Mouse (Mus musculus) yolk sac, embryonic 10.5 days (tissue): ENCODE data around the gene Samd7.

Source experiments
- DNase-seq: peaks from one replicate; pipeline ENCODE4 v3.0.0-alpha.2; 2017; ENCODE audit warnings: low spot score

Gene Samd7

GRCm38 (mm10) chr3:30764877-30765276 is 18.8 kb downstream of the Samd7 start:
- DNase-seq, result no peak

DNA sequence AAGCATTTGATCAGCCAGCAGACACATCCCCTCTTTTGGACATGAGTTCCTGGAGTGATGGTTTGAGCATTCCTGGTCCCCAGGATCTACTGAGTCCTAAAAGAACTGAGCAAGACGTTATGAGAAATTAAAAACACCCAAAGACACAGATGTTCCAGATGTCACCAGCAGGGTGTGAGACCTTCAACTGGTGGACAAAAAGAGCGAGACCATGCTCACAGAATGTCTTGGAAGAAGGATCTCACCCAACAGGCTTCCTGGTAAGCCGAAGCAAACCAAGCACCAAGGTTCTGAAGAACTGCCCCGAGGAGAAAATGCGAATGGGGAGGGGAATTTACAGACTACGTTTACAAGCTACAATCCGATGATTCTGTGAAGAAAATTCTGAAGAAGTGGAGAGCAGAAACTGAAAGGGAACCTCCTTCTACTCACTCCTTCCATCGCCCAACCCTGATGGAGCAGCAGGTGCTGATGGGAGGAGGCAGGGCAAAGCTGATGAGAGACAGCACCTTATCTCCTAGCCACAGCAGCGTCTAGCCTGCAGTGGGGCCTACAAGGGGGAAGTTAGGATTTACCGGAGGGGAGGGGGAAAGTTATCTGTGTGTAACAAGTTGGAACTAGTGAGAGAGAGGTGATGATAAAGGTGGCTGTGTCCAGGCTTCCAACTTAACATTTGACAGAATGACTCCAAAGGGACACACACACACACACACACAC is 19.4 kb downstream of the Samd7 start:
- DNase-seq, result peak; percentile 59

GRCm38 (mm10) chr3:30766177-30766576 is 20.1 kb downstream of the Samd7 start:
- DNase-seq, result peak; percentile 5

DNA sequence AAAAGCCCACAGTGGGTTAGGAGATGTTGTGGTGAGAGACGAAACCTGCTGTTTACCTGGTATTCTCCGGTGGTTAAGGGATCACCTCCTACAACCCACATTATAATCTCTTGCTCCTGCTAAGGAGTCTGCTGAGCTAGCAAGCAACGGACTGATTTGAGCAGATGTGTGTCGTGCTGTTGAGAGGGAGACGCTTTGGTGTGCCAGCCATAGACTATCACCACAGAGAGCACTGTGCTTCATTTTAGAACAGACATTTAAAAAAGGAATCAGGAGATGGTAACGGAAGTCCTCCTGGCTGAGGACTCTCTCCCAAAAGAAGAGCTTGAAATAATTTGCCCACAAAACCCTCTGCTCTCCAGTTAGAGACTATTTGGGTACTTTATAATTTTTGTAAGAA is 21.2 kb downstream of the Samd7 start:
- DNase-seq, result no peak

GRCm38 (mm10) chr3:30769755-30770515 is 23.8 kb downstream of the Samd7 start:
- DNase-seq, result no peak

- no peak for DNase-seq
Measured at GRCm38 (mm10) chr3:30771560-30771959, 25.5 kb downstream of the Samd7 start.

- no peak for DNase-seq
Measured at GRCm38 (mm10) chr3:30772631-30773030, 26.5 kb downstream of the Samd7 start.

GRCm38 (mm10) chr3:30774677-30775076 is 28.6 kb downstream of the Samd7 start:
- DNase-seq, result no peak

- no peak for DNase-seq
Measured at GRCm38 (mm10) chr3:30777984-30778383, 31.9 kb downstream of the Samd7 start.

DNA sequence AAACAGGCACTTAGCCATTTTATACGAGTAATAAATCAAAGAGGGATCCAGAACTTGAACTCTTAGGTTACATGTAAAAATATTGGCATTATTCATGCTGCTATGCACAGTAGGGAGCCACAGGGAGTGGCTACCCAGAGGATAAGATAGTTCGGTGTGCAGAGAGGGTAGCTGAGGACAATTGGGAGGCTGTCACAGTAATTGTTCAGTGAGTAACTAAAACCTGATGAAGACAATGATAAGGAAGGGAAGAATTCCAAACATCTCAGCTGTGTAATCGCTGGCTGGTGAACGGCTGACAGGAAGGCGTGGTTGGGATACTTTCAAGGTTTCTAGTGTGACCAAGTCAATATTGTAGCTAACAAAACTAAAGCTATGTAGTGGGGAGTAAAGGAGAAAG is 42.4 kb downstream of the Samd7 start:
- DNase-seq, result peak; percentile 57

- peak; percentile 92 for DNase-seq
Measured at GRCm38 (mm10) chr3:30792737-30793402, 46.8 kb downstream of the Samd7 start, which contains the start of gene Sec62. Gene Sec62, plus strand, starts transcription at chr3:30792875.

GRCm38 (mm10) chr3:30793403-30794221 is 47.5 kb downstream of the Samd7 start:
- DNase-seq, result peak; percentile 42

DNA sequence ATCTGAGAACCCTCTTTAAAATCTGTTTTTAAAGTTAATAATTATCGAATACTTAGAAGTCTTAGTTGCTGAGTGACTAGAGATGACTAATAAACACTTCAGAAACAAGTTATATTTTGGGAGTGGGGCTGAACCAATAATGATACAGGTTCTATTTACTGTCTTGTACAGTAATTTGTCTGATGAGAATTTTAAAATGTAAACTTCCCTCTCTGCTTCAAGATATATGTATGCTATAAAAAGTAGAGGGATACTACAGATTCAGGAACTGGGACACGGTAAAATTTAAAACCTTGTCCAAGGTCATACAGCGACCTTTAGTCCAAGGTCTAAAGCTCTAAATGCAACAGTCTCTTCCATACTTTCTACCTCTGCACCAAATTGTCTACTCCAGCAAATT is 56.1 kb downstream of the Samd7 start:
- no peak for DNase-seq

GRCm38 (mm10) chr3:30812881-30813280 is 66.8 kb downstream of the Samd7 start:
- DNase-seq, result peak; percentile 57
